Mouse (Mus musculus) mouse trophoblast stem cell (cell line): ENCODE data around the gene Myoz1.
"Not testable (repeated sequence)": the region's sequence is repeated elsewhere in the genome, so short reads cannot be mapped to it uniquely, and the experiment has no call there.

Experiments used
- in situ Hi-C, 2 experiments: fragments of 300-500 bp; cut with MseI, MboI; formaldehyde crosslinking; loops; 2 replicates in 1 of 2; 3 replicates in 1 of 2; pipeline ENCODE4 v1.15.1; 2025

Myoz1 gene

GRCm38 (mm10) chr14:20656361-20656760, at the start of gene Myoz1:
Myoz1 (minus strand) TSS chr14:20656540.
- in situ Hi-C loops = loop anchor here (5.0 to 10.0 kb wide), 2 partner anchors 79 to 82 kb away; no protein-coding TSS in a partner anchor

- in situ Hi-C loops = not testable (repeated sequence)
Measured at GRCm38 (mm10) chr14:20703461-20703860, 47.1 kb upstream of the Myoz1 start.

GRCm38 (mm10) chr14:20702741-20703381, 46.5 kb upstream of the Myoz1 start, which contains the start of gene Chchd1:
Chchd1 (plus strand) TSS chr14:20703006.
- in situ Hi-C loops = no loop called here

GRCm38 (mm10) chr14:20702096-20702740, 45.9 kb upstream of the Myoz1 start:
- in situ Hi-C loops = no loop called here

- in situ Hi-C loops = no loop called here
Measured at GRCm38 (mm10) chr14:20701554-20701953, 45.2 kb upstream of the Myoz1 start.

- in situ Hi-C loops = no loop called here
Measured at GRCm38 (mm10) chr14:20700362-20700761, 44.0 kb upstream of the Myoz1 start.

GRCm38 (mm10) chr14:20698515-20698914, 42.2 kb upstream of the Myoz1 start:
- in situ Hi-C loops = no loop called here

GRCm38 (mm10) chr14:20696986-20697385, 40.6 kb upstream of the Myoz1 start:
- in situ Hi-C loops = no loop called here

- in situ Hi-C loops = no loop called here
Measured at GRCm38 (mm10) chr14:20695761-20696520, 39.6 kb upstream of the Myoz1 start.

- in situ Hi-C loops = no loop called here
Measured at GRCm38 (mm10) chr14:20694884-20695760, 38.8 kb upstream of the Myoz1 start, which contains the start of gene Fut11. Fut11 (plus strand) TSS chr14:20694968.

GRCm38 (mm10) chr14:20694185-20694883, 38.0 kb upstream of the Myoz1 start:
- in situ Hi-C loops = no loop called here

- in situ Hi-C loops = no loop called here
Measured at GRCm38 (mm10) chr14:20693589-20694101, 37.3 kb upstream of the Myoz1 start.

GRCm38 (mm10) chr14:20691772-20692171, 35.4 kb upstream of the Myoz1 start:
- in situ Hi-C loops = no loop called here

GRCm38 (mm10) chr14:20689009-20689408, 32.7 kb upstream of the Myoz1 start:
- in situ Hi-C loops = no loop called here

GRCm38 (mm10) chr14:20686576-20686975, 30.2 kb upstream of the Myoz1 start:
- in situ Hi-C loops = no loop called here

- in situ Hi-C loops = no loop called here
Measured at GRCm38 (mm10) chr14:20682498-20682897, 26.2 kb upstream of the Myoz1 start.

GRCm38 (mm10) chr14:20681742-20682141, 25.4 kb upstream of the Myoz1 start:
- in situ Hi-C loops = no loop called here

GRCm38 (mm10) chr14:20677906-20678305, 21.6 kb upstream of the Myoz1 start:
- in situ Hi-C loops = no loop called here

- in situ Hi-C loops = no loop called here
Measured at GRCm38 (mm10) chr14:20674064-20674833, 17.9 kb upstream of the Myoz1 start, which contains the start of gene Sec24c. Sec24c (plus strand) TSS chr14:20674308.

GRCm38 (mm10) chr14:20673735-20674063, 17.4 kb upstream of the Myoz1 start:
- in situ Hi-C loops = no loop called here
